Mouse (Mus musculus) embryonic facial prominence, embryonic 15.5 days (tissue): ENCODE data around the gene Pdia3. TPM values are rescaled to one million over a fixed set of nuclear protein-coding genes. Genes with fewer than 3 reads are reported as not detected.
"Not testable (repeated sequence)": the region's sequence is repeated elsewhere in the genome, so short reads cannot be mapped to it uniquely, and the experiment has no call there.

Experiments
- ATAC-seq: fragments of 200-750 bp; cut with Nextera tagmentation; 2 replicates; pipeline ENCODE4 v1.8.0; 2017; ENCODE audit warnings: low read depth, moderate TSS enrichment; ENCODE audit not compliant: insufficient number of reproducible peaks, low FRiP score, low TSS enrichment
- H3K27ac ChIP-seq: fragments of 300-500 bp; sonication (generic); replicated peaks from 2 replicates; pipeline ENCODE4 v1.5.1; 2015; ENCODE audit warnings: mild to moderate bottlenecking, inconsistent platforms
- H3K27me3 ChIP-seq: fragments of 300-500 bp; sonication (generic); 2 replicates; pipeline ENCODE4 v1.6.1; 2015; ENCODE audit warnings: inconsistent platforms
- H3K36me3 ChIP-seq: fragments of 300-500 bp; sonication (generic); 2 replicates; pipeline ENCODE4 v1.6.1; 2015; ENCODE audit warnings: mild to moderate bottlenecking, inconsistent platforms
- H3K4me1 ChIP-seq: fragments of 300-500 bp; sonication (generic); 2 replicates; pipeline ENCODE4 v1.6.1; 2015; ENCODE audit warnings: inconsistent platforms
- H3K4me2 ChIP-seq: fragments of 300-500 bp; sonication (generic); replicated peaks from 2 replicates; pipeline ENCODE4 v1.6.1; 2015; ENCODE audit warnings: mild to moderate bottlenecking, inconsistent platforms
- H3K4me3 ChIP-seq: fragments of 300-500 bp; sonication (generic); replicated peaks from 2 replicates; pipeline ENCODE4 v1.5.1; 2015; ENCODE audit warnings: mild to moderate bottlenecking, inconsistent platforms
- H3K9ac ChIP-seq: fragments of 300-500 bp; sonication (generic); 2 replicates; pipeline ENCODE4 v1.6.1; 2015; ENCODE audit warnings: inconsistent platforms
- H3K9me3 ChIP-seq: fragments of 300-500 bp; sonication (generic); replicated peaks from 2 replicates; pipeline ENCODE4 v1.6.1; 2016; ENCODE audit warnings: inconsistent platforms
- WGBS: fragments of 180-500 bp; shearing (Covaris S2); methylation state at CpG from one replicate; pipeline ENCODE4 v1.1.7; 2015; 5-methylcytosine and 5-hydroxymethylcytosine counted together
- microRNA-seq: library from miRNA; unstranded; fragments of <30 nt; microRNA quantifications from one replicate; pipeline ENCODE4, GENCODE M21; 2016; ENCODE audit warnings: borderline number of aligned reads
- polyA plus RNA-seq: library from polyadenylated mRNA; unstranded; fragments of >200 nt; fragmentation: Nextera tagmentation; extraction: Ambion mirVana; gene quantifications from 2 replicates; pipeline ENCODE4 v1.2.1, GENCODE M21; 2015

The Pdia3 gene
- polyA plus RNA-seq, 1 experiment from 2014 or later = 770 TPM

- no peak for ATAC-seq
- no peaks in the 10 kb centered on the region for H3K4me1 ChIP-seq
- no peaks in the 10 kb centered on the region for H3K36me3 ChIP-seq
- no peak overlapping the region for H3K4me2 ChIP-seq
- 56% methylated on average over 3 of the region's 3 CpGs for WGBS
- H3K9ac ChIP-seq = no peak overlapping the region
- no peak overlapping the region for H3K4me3 ChIP-seq
- H3K27me3 ChIP-seq = no peaks in the 10 kb centered on the region
- no peak overlapping the region for H3K27ac ChIP-seq
- no peaks in the 10 kb centered on the region for H3K9me3 ChIP-seq
These were observed 66.9 kb downstream of the Pdia3 start for GRCm38 (mm10) chr2:121480498-121480897.

GRCm38 (mm10) chr2:121480916-121481315, 67.3 kb downstream of the Pdia3 start:
- WGBS = 79% methylated on average over 13 of the region's 13 CpGs
- not testable (repeated sequence) for ATAC-seq, H3K4me2 ChIP-seq, H3K9ac ChIP-seq, H3K4me1 ChIP-seq, H3K9me3 ChIP-seq, H3K36me3 ChIP-seq, H3K4me3 ChIP-seq, H3K27ac ChIP-seq, H3K27me3 ChIP-seq

DNA sequence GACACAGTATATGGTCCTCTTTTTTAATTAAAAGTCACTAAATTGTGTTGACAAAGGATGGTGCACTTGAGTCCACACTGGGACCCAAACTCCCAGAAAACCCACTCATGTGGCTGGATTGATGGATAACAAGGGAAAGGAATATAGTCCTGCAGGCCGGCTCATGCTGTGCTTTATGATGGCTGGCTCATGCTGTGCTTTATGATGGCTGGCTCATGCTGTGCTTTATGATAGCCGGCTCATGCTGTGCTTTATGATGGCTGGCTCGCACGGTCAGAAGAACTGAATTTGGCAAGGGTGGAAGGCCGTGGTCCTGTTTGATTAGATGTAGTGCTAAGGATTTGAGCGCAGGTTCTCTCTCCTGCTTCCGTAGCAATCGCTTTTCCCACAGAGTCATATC, 70.0 kb downstream of the Pdia3 start:
- WGBS = 75% methylated on average over 8 of the region's 8 CpGs
- H3K4me2 ChIP-seq = no peak overlapping the region

DNA sequence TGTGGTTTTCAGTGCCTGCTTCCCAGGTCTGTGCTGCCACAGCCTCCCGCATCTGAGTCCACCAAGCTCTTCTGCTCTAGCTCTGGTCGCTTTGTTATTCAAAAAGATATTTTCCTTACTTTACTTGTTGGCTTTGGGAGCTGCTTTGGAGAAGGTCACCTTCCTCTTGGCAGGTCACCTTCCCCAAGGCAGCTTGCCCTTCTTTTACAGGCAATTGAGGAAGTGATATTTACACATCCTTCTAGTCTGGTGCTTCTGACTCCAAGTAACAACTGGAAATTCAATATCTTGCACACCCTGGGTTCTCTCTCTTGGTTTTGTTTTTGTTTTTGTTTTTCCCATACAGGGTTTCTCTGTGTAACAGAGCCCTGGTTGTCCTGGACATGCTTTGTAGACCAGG, 70.8 kb downstream of the Pdia3 start:
- H3K4me2 ChIP-seq, H3K4me1 ChIP-seq, H3K9me3 ChIP-seq, H3K27me3 ChIP-seq, H3K4me3 ChIP-seq, H3K36me3 ChIP-seq, ATAC-seq, H3K27ac ChIP-seq, H3K9ac ChIP-seq: not testable (repeated sequence)
- 78% methylated on average over 2 of the region's 2 CpGs for WGBS

More for the DNA sequence above, 70.0 kb downstream of the Pdia3 start:
- no peak overlapping the region for H3K27ac ChIP-seq
- no peaks in the 10 kb centered on the region for H3K36me3 ChIP-seq
- H3K9ac ChIP-seq = no peak overlapping the region
- H3K4me1 ChIP-seq = no peaks in the 10 kb centered on the region
- ATAC-seq = no peak
- no peaks in the 10 kb centered on the region for H3K9me3 ChIP-seq
- no peak overlapping the region for H3K4me3 ChIP-seq
- no peaks in the 10 kb centered on the region for H3K27me3 ChIP-seq

Small RNAs within 50 kb of the gene (microRNA-seq; reads per million reads assigned to microRNA genes)
- not detected for gene Gm22953

Other genes with a start within 250 kb of the Pdia3 start
- gene Tubgcp4, start 243.1 kb upstream of the Pdia3 start, polyA plus RNA-seq = 49.7 and 54.7 TPM in 2 replicates
- 9.4 and 10.6 TPM in 2 replicates for gene Zscan29, start 242.7 kb upstream of the Pdia3 start, polyA plus RNA-seq
- gene Trp53bp1, start 142.4 kb upstream of the Pdia3 start, polyA plus RNA-seq = 61.0 and 62.1 TPM in 2 replicates
- gene Map1a, start 124.2 kb upstream of the Pdia3 start, polyA plus RNA-seq = 5.5 and 6.5 TPM in 2 replicates
- 12.8 TPM in 2 replicates for gene Ppip5k1, start 58.4 kb upstream of the Pdia3 start, polyA plus RNA-seq
- 63.8 and 67.3 TPM in 2 replicates for gene Ckmt1, start 56.1 kb upstream of the Pdia3 start, polyA plus RNA-seq
- 0.08 TPM in 1 of 2 replicates, not detected in the other for gene Strc, start 26.6 kb upstream of the Pdia3 start, polyA plus RNA-seq
- 3.0 and 3.3 TPM in 2 replicates for gene Catsper2, start within 50 bp of the Pdia3 start, polyA plus RNA-seq
- gene Ell3, start 30.5 kb downstream of the Pdia3 start, polyA plus RNA-seq = 28.9 and 37.4 TPM in 2 replicates
- gene Serf2, start 35.4 kb downstream of the Pdia3 start, polyA plus RNA-seq = 510 and 538 TPM in 2 replicates
- gene Hypk, start 39.5 kb downstream of the Pdia3 start, polyA plus RNA-seq = 101 and 108 TPM in 2 replicates
- 0.53 and 0.61 TPM in 2 replicates for gene Serinc4, start 43.0 kb downstream of the Pdia3 start, polyA plus RNA-seq
- 61.9 and 63.0 TPM in 2 replicates for gene Mfap1b, start 60.3 kb downstream of the Pdia3 start, polyA plus RNA-seq
- 31.1 and 32.7 TPM in 2 replicates for gene Mfap1a, start 92.9 kb downstream of the Pdia3 start, polyA plus RNA-seq
- 6.1 and 6.7 TPM in 2 replicates for gene Wdr76, start 92.9 kb downstream of the Pdia3 start, polyA plus RNA-seq